Mouse (Mus musculus) thymus, adult 2 months (tissue): ENCODE data around the gene Mmp28.

Experiments
- CTCF ChIP-seq: fragments of 200-500 bp; IDR thresholded peaks from 2 replicates; pipeline ENCODE4 v1.5.1; 2012; ENCODE audit warnings: mild to moderate bottlenecking, control low read depth, low read length, moderate library complexity, borderline replicate concordance; ENCODE audit not compliant: control insufficient read depth, poor library complexity, insufficient read depth; ENCODE audit errors: extremely low read depth
- POLR2A ChIP-seq: fragments of 200-500 bp; IDR thresholded peaks from 2 replicates; pipeline ENCODE4 v1.6.1; 2012; ENCODE audit warnings: mild to moderate bottlenecking, low read length, control low read depth, moderate library complexity; ENCODE audit not compliant: control insufficient read depth, poor library complexity, insufficient read depth; ENCODE audit errors: extremely low read depth

DNA sequence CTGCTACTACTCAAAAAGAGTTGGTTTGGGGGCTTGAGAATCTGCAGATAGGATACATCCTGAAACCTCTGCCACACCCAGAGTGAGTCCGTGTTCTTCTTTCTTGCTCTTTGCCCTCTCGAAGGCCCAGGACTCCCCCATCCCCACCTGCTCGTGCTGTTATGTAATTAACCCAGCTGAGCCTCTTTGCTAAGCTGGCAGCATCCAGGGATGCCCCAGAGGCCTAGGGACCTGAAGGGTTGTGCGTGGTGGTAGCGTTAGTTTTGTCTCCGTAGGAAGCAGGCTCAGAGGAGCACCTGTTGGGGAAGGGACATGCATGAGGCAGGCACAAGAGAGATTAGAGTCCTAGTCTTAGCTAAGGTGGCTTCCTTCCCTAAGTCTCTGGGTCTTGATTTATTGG is 52.4 kb downstream of the Mmp28 start:
- TF ChIP-seq POLR2A (no peak), CTCF (no peak)
